Mouse (Mus musculus): ENCODE data around the gene Haao.

Haao gene

DNA sequence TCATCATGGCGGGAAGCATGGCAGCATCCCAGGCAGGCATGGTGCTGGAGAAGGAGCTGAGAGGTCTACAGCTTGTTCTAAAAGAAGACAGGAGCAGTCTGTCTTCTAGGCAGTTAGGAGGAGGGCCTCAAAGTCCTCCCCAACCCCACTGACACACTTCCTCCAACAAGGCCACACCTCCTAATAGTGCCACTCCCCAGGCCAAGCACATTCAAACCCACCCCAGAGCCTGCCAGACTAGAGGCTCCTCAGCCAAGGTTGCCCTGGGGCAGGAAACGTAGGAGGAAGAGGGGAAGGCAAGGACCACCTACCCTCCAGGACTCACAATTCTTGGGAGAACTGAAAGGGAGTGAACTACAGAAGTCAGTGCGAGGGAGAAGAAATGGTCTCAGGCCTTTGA lies at the start of gene Haao:
TSS of gene Haao (minus strand) at position 149 of the 400 bp plus-strand sequence.
- no peak for DNase-seq (ENCODE audit: low read depth)

DNA sequence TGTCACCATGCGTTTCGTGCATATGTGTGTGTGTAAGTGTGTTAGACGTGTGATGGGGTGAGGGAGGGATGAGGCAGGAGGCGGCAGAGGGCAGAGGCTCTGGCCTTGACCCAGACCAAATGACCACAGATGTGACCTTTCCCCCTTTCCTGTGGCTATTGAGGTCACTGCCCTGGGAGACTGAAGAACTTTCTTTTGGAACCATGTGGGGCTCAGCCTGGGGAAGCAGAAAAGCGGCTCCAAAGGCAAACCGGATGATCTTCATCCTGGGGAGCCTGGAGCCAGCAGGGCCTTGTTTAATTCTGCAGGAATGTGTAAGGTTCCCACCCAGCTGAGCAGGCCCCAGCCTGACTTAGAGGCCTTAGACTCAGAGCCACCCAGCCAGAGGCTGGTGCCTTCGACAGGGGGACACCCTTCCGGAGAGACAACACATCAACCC lies 49.6 kb upstream of the Haao start:
- DNase-seq (ENCODE audit: low read depth), result no peak

DNA sequence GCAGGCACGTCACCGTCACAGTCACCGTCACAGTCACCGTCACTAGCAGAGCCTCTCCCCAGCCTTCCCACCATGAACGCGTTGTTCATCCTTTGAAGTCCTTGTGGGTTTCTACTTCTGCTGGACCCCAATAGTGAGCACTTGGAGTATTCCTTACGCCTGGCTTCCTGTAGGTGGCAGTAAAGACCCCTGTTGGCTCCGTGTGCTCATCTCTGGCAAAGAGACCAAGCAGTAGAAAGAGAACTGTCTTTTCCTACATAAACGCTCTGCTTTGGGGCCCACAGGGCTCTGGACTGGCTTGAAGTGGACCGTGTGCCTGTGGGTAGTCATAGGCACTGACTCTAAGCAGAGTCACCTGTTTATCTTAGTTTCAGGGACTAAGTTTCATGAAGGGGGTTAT lies 49.0 kb upstream of the Haao start:
- peak; percentile 53 for DNase-seq (ENCODE audit: low read depth)

DNA sequence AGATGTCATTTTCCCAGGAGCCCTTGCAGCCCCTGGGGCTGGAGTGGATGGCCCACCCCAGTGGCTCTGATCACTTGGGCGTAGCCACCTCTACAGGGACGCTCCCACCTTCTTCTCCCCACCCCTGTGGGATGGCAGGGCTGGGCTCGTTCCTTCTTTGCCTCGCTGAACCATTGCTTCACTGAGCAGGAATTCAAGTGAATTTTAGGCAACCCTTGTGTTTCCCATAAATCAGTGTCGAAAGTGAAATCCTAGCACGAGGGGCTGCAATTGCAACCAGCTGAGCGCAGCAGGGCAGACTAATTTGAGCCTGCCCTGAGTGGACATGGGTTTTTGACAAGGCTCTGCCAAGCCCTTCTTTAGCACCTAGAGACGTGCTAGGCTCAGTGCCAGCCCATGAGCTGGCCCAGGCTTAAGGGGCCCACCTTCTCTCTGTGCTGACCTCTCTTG lies 47.6 kb upstream of the Haao start:
- no peak for DNase-seq (ENCODE audit: low read depth)

DNA sequence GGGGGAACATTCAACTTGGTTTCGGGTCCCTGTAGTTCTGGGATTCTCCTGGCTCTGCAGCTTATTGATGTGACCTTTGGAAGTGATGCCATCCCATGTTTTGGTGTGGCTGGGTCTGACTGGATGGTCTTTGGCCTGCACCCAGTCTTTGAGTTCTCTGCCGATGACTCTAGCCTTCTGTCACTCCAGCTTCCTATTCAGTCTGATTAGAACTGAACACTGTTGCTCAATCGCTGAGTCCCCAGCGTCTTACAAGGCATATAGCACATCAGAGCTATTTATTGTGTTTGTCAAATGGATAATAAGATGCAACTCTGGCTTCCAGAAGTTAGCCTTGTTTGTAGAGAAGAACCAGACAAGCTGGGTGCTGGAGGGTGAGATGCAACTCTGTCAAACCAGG lies 45.4 kb upstream of the Haao start:
- no peak for DNase-seq (ENCODE audit: low read depth)

DNA sequence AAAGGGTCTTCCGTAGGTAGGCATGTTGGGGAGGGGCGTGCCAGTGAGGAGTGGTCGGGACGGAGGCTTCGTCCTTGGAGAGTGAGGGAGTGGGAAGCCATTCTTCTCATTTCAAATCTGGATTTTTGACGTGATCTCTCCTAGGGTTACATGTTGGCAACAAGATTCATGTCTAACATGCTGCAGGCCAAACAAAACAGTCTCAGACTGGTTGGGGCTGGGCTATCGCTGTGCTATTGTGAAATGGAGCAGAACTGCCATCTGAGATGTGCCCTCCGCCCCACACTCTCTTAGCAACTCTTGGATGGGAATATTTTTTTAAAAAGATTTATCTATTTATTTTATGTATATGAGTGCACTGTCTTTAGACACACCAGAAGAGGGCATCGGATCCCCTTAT lies 44.1 kb upstream of the Haao start:
- DNase-seq (ENCODE audit: low read depth), result no peak

DNA sequence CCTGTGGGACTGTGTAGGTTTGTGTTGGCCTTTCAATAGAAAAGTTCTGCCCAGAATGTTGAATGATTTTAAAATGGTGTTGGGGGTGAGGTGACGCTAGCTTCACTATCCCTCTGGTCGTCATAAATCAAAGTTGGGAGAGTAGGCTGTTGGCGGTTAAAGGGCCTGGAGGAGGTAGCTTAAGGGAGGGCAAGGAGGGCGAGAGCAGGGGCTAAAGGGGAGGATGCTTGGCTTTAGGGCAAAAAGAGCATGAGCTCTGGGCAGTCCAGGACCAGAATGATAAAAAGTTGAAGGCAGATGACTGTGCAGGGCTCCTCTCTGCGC lies 42.6 kb upstream of the Haao start:
- DNase-seq (ENCODE audit: low read depth), result no peak

DNA sequence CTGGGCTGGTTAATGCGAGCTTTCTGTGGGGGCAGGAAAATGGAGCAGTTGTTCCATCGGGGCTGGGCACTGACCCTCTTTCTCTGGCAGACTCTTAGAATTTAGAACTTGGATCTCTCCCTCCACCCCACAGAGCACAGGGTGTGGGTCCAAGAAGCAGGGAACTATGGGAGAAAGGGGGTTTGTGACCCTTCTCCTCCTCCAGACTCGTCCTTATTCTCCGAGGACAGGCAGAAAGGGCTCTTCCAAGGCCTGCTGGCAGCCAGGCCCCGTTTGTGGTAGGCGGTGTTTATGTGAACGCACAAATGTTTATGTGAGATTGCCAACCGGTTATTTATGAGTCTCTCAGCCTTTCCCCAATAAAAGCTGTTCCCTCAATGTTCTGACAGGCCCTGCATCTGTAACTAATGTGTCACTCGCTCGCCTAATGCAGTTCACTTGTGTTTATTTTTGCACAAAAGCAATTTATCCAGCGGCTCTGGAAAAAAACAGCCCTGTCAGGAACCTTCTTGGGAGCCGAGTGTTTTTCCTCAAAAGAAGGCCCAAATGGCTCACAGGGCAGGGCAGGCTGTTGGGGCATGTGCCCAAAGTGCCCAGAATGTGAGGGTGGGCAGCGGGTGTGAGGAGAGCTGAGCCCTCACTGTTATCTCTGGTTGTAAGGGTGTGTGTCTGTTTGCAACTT lies 42.1 kb upstream of the Haao start:
- no peak for DNase-seq (ENCODE audit: low read depth)

DNA sequence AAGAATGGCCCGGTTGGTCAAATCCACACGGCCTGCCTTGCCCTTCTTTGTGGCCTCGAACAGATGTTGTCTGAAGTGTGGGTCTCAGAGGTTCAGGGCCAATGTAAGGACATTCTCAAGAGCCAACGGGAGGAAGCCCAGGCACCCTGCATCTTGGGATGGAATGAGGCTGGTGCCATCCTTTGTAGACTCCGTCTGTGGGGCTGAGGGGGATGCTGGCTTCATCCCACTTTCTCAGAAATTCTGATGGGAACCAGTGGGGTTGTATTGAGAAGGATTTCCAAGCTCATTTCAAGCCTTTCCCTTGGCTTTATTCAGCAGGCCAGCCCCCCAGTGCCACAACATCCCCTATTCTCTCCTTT lies 41.5 kb upstream of the Haao start:
- no peak for DNase-seq (ENCODE audit: low read depth)

DNA sequence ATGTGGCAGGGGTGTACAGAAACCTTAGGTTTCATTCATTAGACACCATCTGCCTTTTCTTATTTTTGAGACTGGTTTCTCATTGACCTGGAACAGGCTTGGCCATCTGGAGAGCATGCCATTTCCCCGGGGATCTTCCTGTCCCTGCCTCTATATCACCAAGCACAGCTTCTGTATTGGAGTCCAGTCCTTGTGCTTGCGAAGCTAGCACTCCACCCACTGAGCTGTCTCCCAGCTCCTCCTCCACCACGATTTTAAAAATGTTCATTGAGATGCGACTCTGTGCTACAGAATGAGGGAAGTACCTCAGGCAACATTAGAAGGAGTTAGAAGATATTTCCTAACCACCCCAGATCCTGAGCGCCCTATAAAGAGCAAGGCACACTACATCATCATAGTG lies 39.5 kb upstream of the Haao start:
- DNase-seq (ENCODE audit: low read depth), result no peak

DNA sequence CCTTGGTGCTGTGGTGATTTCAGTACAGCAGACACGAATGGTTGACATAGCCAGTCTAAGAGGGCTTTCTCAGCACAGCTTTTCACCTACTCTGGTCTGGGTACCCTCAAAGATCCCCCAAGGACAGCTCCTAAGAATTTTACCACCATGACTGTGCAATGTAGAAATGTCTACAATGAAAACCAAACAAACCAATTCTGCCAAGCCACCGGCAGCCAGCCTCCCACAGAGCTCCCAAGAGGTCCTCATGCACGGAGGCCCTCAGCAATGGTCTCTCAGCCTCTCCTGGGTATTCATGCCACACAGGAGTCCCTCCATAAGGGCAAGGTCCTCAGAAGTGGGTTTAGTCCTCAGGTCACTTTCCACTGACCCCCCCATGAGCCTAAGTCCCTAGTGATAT lies 38.6 kb upstream of the Haao start:
- no peak for DNase-seq (ENCODE audit: low read depth)

DNA sequence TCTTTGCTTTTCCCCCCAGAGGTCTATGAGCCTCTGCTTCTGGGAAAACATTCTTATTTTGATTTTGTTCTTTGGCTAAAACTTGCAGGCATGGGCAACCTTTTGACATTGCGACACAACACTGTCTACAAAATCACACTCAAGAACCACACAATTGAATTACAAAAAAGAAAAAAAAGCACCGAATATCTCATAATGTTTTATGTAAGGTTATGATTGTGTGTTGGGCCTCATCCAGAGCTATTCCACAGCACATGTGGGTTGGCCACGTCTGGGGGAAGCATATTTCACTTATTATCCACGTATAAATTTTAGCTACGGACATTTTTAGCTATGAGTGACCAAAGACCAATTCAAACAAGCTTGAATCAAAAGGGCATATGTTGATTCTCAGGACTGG lies 38.0 kb upstream of the Haao start:
- no peak for DNase-seq (ENCODE audit: low read depth)

DNA sequence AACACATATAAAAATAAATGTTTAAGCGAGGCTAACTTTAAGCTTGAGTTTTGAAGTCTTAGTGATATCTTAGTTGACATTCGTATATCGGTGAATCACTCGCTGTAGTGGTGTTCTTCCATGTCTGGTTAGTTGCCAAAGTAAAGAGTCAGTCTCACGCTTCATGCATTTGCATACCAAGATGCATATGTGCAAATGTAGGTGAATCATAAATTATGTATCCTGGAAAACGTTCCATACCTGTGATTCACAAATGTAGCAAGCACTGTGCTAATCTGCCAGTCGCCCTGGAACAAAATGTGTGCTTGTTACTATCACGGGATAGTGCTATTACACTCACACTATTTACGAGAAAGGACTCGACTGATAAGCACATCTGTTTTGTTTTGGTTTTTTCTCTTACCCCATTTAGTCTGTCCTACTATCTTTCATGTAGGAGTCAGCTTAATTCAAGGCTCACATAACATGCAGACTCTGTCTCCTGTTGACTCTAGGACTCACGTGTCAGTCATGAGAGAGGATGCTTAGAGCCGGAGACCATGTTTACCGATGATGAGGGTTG lies 37.3 kb upstream of the Haao start:
- no peak for DNase-seq (ENCODE audit: low read depth)

DNA sequence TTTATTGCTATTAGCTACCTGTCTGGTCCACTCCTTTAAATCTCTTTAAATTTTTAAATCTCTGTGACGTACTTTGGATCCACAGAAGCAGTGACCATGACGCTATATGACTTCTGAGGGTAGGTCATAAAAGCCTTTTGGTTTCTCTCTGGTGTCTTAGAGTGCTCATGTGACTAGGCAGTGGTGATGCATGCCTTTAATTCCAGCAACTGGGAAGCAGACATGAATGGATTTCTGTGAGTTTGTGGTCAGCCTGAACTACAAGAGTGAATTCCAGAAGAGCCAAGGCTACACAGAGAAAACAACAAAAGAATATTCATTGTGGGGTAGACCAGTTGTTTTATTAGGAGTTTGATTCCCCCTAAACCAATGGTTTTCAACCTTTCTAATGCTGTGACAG lies 35.0 kb upstream of the Haao start:
- no peak for DNase-seq (ENCODE audit: low read depth)

DNA sequence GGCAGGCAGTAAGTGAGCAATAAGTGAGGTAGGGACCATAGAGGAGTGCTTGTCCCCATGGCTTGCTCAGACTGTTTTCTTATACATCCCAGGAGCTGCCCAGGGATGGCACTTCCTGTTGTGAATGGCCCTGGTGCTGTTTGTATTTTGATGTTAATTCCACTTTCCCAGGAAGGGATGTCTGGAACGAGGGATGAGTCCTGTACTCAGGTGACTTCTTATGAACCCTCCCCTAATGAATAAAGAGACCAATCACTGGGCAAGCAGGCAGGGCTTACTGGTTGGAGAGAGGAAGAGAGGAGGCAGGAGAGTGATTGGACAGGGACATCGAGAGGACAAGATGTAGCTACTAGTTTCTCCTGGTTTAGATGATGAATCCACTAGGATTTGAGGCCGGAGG lies 33.3 kb upstream of the Haao start:
- DNase-seq (ENCODE audit: low read depth), result no peak

DNA sequence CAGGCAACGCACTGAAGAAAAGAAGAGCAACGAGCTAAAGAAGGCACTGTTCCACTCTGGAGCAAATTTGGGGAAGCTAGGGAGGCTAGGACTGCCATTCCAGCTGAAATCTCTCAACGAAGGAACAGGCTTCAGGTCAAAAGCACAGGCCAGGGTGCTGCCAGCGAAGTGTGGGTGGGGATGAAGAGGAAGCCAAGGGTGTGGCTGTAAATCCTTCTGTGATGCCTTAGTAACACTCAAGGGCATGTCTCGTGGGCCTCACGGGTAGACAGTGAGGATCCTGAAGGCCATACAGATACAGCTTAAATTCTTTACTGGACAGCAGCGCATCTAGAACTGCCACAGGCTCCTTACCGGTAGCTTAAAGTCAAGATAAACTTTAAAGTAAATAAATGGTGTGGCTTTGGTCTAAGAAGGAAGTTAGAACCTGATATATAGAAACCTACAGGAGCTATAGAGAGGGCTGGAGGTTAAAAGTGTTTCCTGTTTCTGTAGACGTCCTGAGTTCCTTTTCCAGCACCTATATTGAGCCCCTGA lies 32.5 kb upstream of the Haao start:
- no peak for DNase-seq (ENCODE audit: low read depth)

DNA sequence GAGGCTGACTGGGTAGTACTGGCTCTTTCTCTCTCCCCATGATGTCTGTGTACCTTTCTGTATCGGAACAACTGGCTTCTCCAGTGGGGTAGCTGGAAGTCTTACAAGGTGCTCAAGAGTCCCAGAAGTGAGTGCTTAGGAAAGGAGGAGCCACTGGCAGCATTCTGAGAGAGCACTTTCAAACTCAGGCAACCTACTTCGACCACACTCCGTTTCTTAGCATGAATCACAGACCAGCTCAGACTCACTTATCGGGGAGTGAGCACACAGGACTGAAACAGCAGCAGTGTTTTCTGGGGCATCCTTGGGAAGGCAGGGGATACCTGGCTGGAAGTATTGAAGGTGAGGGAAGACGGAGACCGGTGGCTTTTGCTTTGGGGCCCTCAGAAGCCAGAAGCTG lies 31.9 kb upstream of the Haao start:
- no peak for DNase-seq (ENCODE audit: low read depth)

DNA sequence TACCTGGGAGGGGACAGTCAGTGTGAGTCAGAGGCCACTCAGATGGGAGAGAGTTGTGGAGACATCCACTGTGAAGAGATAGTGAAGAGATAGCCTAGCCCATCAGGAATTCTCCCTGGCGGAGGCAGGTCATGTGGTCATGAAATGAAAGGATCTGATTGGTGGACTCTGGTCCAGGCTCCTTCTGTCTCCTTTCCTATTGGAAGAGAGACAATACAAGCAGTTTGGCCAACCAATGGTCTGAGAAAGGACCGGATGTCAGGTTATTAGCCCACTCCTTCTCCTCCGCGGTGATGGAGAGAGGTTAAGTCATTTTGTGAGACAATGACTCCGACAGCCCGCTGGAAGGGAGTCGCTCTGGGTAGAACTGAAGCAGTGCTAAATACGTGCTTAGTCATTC lies 26.8 kb upstream of the Haao start:
- DNase-seq (ENCODE audit: low read depth), result no peak

DNA sequence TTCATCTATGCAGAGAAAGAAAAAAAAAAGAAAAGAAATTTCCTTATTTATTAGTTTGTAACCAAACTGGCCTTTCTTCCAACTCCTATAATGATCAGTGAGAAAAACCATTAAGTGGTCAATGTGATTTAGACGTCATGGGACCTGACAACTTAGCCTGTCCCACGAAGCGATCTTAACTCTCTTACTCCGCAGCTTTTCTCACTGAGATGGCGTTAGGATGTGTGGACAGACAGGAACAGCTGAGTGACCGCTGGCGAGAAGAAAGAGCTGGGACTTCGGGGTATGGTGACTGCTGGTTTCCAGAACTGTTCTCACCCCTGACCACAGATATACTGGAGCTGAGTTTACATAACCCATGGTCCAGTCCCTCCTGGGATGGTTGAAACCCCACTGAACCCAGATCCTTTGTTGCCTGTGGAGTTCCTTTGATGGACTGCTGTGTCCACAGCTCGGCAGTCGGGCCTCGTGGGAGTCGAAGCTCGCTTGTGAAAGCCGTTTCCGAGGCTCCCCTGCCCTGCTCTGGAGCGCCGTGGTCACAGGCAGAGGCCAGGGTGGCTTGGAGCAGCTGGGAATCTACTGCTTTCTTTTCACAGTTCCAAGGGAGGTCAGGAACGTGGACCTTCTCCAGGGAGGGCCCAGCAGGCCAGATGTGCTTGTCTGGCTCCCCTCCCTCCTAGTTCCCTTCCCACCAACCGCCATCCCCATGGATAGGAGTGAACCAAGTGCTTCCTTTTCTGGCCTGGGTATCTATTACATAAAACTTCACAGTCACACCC lies 25.8 kb upstream of the Haao start:
- no peak for DNase-seq (ENCODE audit: low read depth)

DNA sequence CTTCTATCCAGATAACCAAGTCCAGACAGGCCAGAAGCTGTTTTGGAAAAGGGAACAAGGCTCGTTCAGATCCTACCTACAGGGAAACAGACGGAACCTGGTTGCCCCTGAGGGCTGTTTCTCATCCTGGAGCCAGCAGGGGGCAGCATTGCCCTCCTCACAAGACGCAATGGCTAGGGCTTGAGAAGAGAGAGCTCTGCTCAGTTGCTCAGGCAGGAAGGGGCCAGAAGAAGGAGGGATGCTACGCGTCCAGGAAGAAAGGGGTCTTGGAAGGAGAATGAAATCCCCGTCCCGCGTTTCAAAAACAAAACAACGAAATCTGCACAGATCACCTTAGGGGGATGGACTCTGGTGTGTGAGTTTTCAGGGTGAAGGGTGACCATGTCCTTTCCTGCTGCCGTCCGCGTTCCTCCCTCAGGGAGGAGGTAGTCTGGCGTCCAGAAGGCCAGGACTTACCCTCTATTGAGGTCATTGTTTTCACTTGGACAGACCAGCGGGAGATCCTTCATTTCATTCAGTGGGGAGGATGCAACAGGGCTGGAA lies 25.1 kb upstream of the Haao start:
- peak; percentile 87 for DNase-seq (ENCODE audit: low read depth)

DNA sequence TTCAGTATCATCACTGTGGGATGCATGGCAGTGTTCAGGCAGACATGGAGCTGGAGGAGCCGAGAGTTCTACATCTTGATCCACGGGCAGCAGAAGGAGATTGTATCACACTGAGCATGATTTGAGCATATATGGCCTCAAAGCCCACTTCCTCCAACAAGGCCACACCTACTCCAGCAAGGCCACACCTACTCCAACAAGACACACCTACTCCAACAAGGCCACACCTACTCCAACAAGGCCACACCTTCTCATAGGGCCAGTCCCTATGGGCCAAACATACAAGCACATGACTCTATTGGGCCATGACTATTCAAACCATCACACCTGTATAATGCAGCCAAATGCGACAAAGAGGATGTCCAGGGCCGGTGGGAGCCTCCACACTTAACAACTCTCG lies 23.6 kb upstream of the Haao start:
- DNase-seq (ENCODE audit: low read depth), result no peak

DNA sequence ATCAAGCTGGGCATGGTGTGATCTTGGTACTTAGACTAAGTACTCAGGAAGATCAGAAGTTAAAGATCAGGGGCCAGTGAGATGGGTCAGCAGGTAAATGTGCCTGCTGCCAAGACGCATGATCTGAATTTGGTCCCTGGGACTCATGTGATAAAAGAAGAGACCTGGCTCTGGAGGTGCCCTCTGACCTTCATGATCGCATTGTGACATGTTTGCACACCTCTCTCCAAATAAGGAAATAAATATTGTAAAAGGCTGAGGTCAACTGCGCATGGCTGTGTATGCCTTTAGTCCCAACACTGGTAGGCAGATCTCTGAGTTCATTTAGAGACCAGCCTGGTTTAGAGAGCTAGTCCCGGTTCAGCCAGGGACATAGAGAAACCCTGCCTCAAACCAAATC lies 22.6 kb upstream of the Haao start:
- no peak for DNase-seq (ENCODE audit: low read depth)

DNA sequence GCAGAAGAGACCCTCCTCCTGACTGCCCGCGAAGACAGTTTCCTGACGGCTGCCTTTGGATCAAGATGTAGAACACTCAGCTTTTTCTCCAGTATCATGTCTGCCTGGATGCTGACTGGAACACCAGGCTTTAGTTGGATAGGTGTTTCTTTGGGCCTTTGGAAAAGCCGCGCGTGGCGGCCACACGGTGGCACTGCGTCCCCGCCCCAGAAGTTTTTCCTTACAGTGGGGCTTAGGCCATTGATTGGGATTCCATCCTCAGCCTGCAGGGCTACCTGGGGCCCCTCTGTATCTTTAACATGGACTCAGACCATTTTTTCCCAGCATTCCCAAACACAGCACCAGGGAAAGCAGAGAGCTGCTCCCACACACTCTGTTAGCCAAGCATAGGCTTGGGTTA lies 18.8 kb upstream of the Haao start:
- no peak for DNase-seq (ENCODE audit: low read depth)
